Mouse (Mus musculus) liver, adult 2 months (tissue): ENCODE data around the gene Cers5. TPM values are rescaled to one million over a fixed set of nuclear protein-coding genes. Genes with fewer than 3 reads are reported as not detected.

Experiments
- DNase-seq: peaks from one replicate; pipeline ENCODE4 v3.0.0-alpha.2; 2011; ENCODE audit warnings: low read depth, low spot score; ENCODE audit errors: extremely low read depth
- H3K27ac ChIP-seq: fragments of 200-500 bp; replicated peaks from 2 replicates; pipeline ENCODE4 v1.5.1; 2012; ENCODE audit warnings: low read depth, mild to moderate bottlenecking, control low read depth, inconsistent platforms, low read length; ENCODE audit not compliant: insufficient read depth
- H3K27me3 ChIP-seq: fragments of 200-500 bp; 2 replicates; pipeline ENCODE4 v1.6.1; 2012; ENCODE audit warnings: mild to moderate bottlenecking, moderate library complexity, low read length, inconsistent platforms; ENCODE audit not compliant: control insufficient read depth, insufficient read depth
- H3K36me3 ChIP-seq: fragments of 200-500 bp; 2 replicates; pipeline ENCODE4 v1.6.1; 2012; ENCODE audit warnings: low read length, inconsistent platforms; ENCODE audit not compliant: control insufficient read depth, insufficient read depth
- H3K4me1 ChIP-seq: fragments of 200-500 bp; 2 replicates; pipeline ENCODE4 v1.6.1; 2011; ENCODE audit warnings: low read length; ENCODE audit not compliant: control insufficient read depth, insufficient read depth
- H3K4me3 ChIP-seq: fragments of 200-500 bp; 2 replicates; pipeline ENCODE4 v1.5.1; 2011; ENCODE audit warnings: low read depth, mild to moderate bottlenecking, control low read depth, low read length, moderate library complexity; ENCODE audit not compliant: insufficient read depth
- H3K79me2 ChIP-seq: fragments of 200-500 bp; 2 replicates; pipeline ENCODE4 v1.6.1; 2012; ENCODE audit warnings: inconsistent platforms, mild to moderate bottlenecking, low read length, moderate library complexity; ENCODE audit not compliant: control insufficient read depth, insufficient read depth
- H3K9ac ChIP-seq: fragments of 200-500 bp; 2 replicates; pipeline ENCODE4 v1.6.1; 2012; ENCODE audit warnings: low read depth, mild to moderate bottlenecking, control low read depth, inconsistent platforms, low read length
- CTCF ChIP-seq: fragments of 200-500 bp; IDR thresholded peaks from 2 replicates; pipeline ENCODE4 v1.5.1; 2011; ENCODE audit warnings: low read depth, low read length, control low read depth
- POLR2A ChIP-seq: fragments of 200-500 bp; IDR thresholded peaks from 2 replicates; pipeline ENCODE4 v1.6.1; 2011; ENCODE audit warnings: low read length, control low read depth; ENCODE audit not compliant: insufficient read depth; ENCODE audit errors: extremely low read depth
- WGBS: fragments of 180-500 bp; shearing (Covaris S2); methylation state at CpG from one replicate; pipeline ENCODE4 v1.1.7; 2018; 5-methylcytosine and 5-hydroxymethylcytosine counted together
- polyA plus RNA-seq: library from polyadenylated mRNA; depleted of rRNA; stranded (reverse); fragments of >200 nt; gene quantifications from 2 replicates; pipeline ENCODE4 v1.2.3, GENCODE M21; 2012
- total RNA-seq: library from RNA; depleted of rRNA; stranded (reverse); fragments of >200 nt; gene quantifications from 2 replicates; pipeline ENCODE4 v1.2.3, GENCODE M21; 2014

Cers5 gene
- total and polyA plus RNA-seq, 2 experiments, result 2.0 to 3.2 TPM

GRCm38 (mm10) chr15:99726549-99726948 lies 46.1 kb downstream of the Cers5 start:
- Histone ChIP-seq H3K79me2 (peaks cover 2% of the 10 kb centered on the region; the same call in 1 of the 2 replicates), H3K4me3 (no peak overlapping the region)
- WGBS, result 66% methylated on average over 2 of the region's 2 CpGs

GRCm38 (mm10) chr15:99725341-99726155 lies 47.1 kb downstream of the Cers5 start, which contains the start of gene Cox14:
TSS of gene Cox14 (plus strand) at chr15:99725618.
- WGBS, result under 1% methylated on average over 67 of the region's 68 CpGs
- Histone ChIP-seq H3K9ac (peak within 1 kb of the TSS; percentile 87), H3K27ac (peak within 1 kb of the TSS; percentile 74), H3K4me3 (peak within 1 kb of the TSS; percentile 83), H3K79me2 (peaks cover 2% of the 10 kb centered on the region; the same call in 1 of the 2 replicates), H3K27me3 (no peaks in the 10 kb centered on the region), H3K36me3 (peaks cover 5% of the 10 kb centered on the region; the same call in 1 of the 2 replicates), H3K4me1 (peaks cover 35% of the 10 kb centered on the region)
- peak; percentile 98 for TF ChIP-seq CTCF
- peak; percentile 81; the same call in 1 of the 2 replicates for TF ChIP-seq POLR2A
- DNase-seq, result peak; percentile 99

More at GRCm38 (mm10) chr15:99726549-99726948, 46.1 kb downstream of the Cers5 start:
- no peak overlapping the region for H3K27ac ChIP-seq
- H3K27me3 ChIP-seq, result no peaks in the 10 kb centered on the region
- peaks cover 5% of the 10 kb centered on the region; the same call in 1 of the 2 replicates for H3K36me3 ChIP-seq
- peaks cover 29% of the 10 kb centered on the region for H3K4me1 ChIP-seq
- TF ChIP-seq POLR2A, result no peak
- no peak for TF ChIP-seq CTCF
- no peak for DNase-seq
- no peak overlapping the region for H3K9ac ChIP-seq

GRCm38 (mm10) chr15:99724292-99725021 lies 48.2 kb downstream of the Cers5 start:
- 1% methylated on average over 16 of the region's 16 CpGs for WGBS
- H3K4me3 ChIP-seq, result no peak overlapping the region

GRCm38 (mm10) chr15:99723515-99724291 lies 49.0 kb downstream of the Cers5 start:
- DNase-seq, result peak; percentile 58
- WGBS, result 10% methylated on average over 11 of the region's 11 CpGs
- peaks cover 3% of the 10 kb centered on the region; the same call in 1 of the 2 replicates for H3K36me3 ChIP-seq
- peak overlapping the region; percentile 67 for H3K27ac ChIP-seq
- peaks cover 5% of the 10 kb centered on the region; the same call in 1 of the 2 replicates for H3K79me2 ChIP-seq
- TF ChIP-seq POLR2A (no peak), CTCF (no peak)
- peak overlapping the region; percentile 16; the same call in 1 of the 2 replicates for H3K9ac ChIP-seq
- H3K4me3 ChIP-seq, result no peak overlapping the region
- no peaks in the 10 kb centered on the region for H3K27me3 ChIP-seq
- peaks cover 45% of the 10 kb centered on the region for H3K4me1 ChIP-seq

More at GRCm38 (mm10) chr15:99724292-99725021, 48.2 kb downstream of the Cers5 start:
- Histone ChIP-seq H3K9ac (peak overlapping the region; percentile 13; the same call in 1 of the 2 replicates), H3K36me3 (peaks cover 5% of the 10 kb centered on the region; the same call in 1 of the 2 replicates), H3K27me3 (no peaks in the 10 kb centered on the region), H3K4me1 (peaks cover 42% of the 10 kb centered on the region), H3K79me2 (peaks cover 2% of the 10 kb centered on the region; the same call in 1 of the 2 replicates), H3K27ac (peak overlapping the region; percentile 67)
- peak; percentile 80 for DNase-seq
- peak; percentile 41 for TF ChIP-seq CTCF
- no peak for TF ChIP-seq POLR2A

GRCm38 (mm10) chr15:99723120-99723514 lies 49.6 kb downstream of the Cers5 start:
- no peak overlapping the region for H3K9ac ChIP-seq
- WGBS, result 61% methylated on average over 10 of the region's 10 CpGs
- no peak for DNase-seq
- H3K27me3 ChIP-seq, result no peaks in the 10 kb centered on the region
- peak overlapping the region; percentile 67 for H3K27ac ChIP-seq
- no peak for TF ChIP-seq POLR2A
- no peak for TF ChIP-seq CTCF
- H3K4me1 ChIP-seq, result peaks cover 45% of the 10 kb centered on the region
- H3K79me2 ChIP-seq, result peaks cover 5% of the 10 kb centered on the region; the same call in 1 of the 2 replicates
- peaks cover 2% of the 10 kb centered on the region; the same call in 1 of the 2 replicates for H3K36me3 ChIP-seq
- no peak overlapping the region for H3K4me3 ChIP-seq
